Mouse (Mus musculus) testis, adult 2 months (tissue): ENCODE results near the gene Dgkd.

Source experiments
- CTCF ChIP-seq: fragments of 200-500 bp; IDR thresholded peaks from 2 replicates; pipeline ENCODE4 v1.5.1; 2012; ENCODE audit warnings: low read depth, mild to moderate bottlenecking, inconsistent platforms, low read length, moderate library complexity; ENCODE audit not compliant: control insufficient read depth, insufficient read depth, insufficient replicate concordance
- POLR2A ChIP-seq: fragments of 200-500 bp; IDR thresholded peaks from 2 replicates; pipeline ENCODE4 v1.6.1; 2012; ENCODE audit warnings: low read depth, mild to moderate bottlenecking, inconsistent platforms, low read length, moderate library complexity; ENCODE audit not compliant: control insufficient read depth

DNA sequence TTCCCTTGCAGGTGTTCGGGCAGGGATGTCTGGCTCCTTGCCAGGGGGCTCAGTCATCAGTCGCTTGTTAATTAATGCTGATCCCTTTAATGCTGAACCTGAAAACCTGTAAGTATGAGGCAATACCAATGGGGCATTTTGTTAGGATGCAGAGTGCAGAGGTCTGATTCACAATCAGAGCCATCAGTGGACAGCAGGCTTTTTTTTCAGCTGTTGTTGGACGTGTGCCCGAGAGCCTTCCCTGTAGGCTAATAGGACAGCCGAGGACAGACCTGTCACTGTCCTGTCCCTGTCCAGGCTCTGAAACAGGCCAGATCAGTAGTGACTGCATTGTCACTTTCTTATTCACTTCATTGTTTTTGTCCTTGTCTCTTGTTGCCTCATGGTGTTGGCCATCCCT lies 76.6 kb downstream of the Dgkd start:
- TF ChIP-seq CTCF: no peak
- TF ChIP-seq POLR2A: no peak
